Mouse (Mus musculus): Measurements from ENCODE around the gene Tnfrsf1a.

Gene Tnfrsf1a

DNA sequence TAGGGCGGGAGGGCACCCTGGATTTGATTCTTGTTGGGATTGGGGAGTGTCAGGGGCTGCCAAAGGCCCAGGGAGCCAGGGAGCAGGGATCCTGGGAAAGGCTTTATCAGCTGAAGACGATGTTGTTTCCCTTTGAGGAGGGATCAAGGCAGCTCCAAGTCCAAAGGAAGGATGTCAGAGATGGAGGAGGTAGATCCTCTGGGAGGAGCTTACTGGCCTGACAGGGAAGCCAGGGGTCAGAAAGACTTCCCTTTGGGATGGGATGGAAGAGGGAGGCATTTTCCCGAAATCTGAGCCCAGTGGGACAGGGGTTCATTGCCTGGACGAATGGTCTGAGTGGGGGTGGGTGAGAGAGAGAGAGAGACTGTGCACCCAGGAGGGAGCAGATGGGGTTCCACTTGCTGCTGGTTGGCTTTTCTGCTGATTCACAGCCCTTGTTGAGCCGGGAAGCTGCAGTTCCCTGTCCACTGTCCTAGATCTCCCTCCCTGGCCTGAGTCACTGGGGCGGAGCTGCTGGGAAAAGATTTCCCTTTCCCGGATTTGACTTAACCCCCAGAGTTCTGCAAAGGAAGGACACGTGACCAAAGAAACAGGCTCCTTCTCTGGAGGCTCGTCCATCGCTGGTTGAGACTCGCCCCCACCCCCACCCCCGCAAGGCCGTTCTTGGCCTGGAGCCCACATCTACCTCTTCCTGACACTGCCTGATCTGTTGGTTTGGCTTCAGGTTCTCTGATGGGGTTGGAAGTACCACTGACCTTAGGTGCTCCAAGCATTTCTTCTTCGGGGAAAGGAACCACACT is 5.4 kb downstream of the Tnfrsf1a start:
- DNase-seq (ENCODE audit: low spot score in 2 of 2): no peak

DNA sequence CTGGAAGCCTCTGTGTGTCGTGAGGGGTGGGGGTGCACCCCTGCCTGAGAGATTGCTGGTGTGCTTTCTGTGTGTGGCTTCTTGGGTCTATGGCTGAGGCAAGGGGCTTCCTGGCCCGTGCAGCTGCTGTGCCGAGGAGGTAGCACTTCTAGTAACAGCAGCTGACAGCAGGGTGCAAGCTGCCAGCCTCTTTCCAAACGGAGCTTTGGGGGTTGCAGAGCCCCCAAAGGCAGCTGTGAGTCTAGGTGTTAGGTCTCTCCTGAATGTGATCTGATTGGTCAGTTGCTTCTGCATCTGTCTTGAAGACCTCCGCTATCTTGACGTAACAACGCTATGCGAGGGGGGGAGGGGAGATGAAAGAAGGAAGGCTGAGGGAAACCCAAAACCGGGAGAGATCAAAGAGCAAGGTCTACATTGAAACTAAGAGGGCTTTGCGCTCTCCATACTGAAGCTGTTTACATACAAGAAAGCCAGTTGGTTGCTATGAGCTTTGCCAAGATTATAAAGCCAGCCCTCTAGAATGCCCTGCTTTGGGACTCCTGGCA is 6.1 kb downstream of the Tnfrsf1a start:
- no peak for DNase-seq (ENCODE audit: low spot score in 2 of 2)

DNA sequence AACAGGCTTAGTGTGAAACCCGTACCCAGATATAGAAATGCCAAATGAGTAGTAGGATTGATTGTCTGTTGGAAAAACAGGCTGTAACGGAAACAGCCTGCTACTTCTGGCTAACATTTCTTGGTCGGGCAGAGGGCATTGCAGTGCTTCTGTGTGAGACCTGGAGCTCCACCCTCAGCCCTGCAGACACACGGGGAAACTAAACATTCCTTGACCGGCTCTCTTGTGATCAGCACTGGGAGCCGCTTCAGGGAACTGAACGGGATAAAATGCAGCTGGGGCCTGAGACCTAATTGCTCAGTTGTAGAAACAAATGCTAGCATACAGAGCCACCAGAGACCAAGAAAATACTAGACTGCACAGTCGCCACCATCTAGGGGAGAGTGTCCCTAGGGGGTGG is 7.1 kb downstream of the Tnfrsf1a start:
- no peak for DNase-seq (ENCODE audit: low spot score in 2 of 2)

DNA sequence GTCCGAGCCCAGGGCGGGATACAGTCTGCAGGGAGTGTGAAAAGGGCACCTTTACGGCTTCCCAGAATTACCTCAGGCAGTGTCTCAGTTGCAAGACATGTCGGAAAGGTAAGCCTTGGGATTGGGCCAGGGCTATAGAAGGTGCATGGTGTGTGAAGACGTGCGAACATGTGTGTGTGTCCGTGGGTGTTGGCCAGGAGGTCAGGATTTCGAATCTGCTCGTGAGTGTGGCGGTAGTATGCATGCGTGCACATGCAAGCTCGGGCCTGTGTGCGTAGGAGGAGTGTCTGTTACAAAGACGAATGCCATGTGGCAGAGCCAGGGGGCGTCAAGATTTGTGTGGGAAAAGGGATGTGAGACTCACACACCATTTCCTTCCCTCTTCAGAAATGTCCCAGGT is 8.2 kb downstream of the Tnfrsf1a start:
- no peak for DNase-seq (ENCODE audit: low spot score in 2 of 2)

DNA sequence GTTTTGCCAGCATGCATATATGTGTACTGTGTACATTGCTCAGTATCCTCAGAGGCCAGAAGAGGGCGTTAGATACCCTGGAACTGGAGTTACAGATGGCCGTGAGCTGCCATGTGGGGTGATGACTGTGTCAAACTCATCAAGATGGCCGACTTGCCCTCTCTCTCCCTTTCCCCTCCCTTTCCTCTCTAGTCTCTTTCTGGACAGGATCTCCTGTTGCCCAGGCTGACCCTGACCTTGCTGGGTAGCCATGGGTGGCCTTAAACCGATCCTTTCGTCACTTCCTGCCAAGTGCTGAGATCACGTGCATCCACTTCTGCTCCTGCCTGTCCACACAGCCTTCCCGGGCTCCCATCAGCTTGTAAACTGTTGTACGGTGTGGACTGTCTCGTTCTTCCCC is 10.8 kb downstream of the Tnfrsf1a start:
- no peak for DNase-seq (ENCODE audit: low spot score in 2 of 2)

DNA sequence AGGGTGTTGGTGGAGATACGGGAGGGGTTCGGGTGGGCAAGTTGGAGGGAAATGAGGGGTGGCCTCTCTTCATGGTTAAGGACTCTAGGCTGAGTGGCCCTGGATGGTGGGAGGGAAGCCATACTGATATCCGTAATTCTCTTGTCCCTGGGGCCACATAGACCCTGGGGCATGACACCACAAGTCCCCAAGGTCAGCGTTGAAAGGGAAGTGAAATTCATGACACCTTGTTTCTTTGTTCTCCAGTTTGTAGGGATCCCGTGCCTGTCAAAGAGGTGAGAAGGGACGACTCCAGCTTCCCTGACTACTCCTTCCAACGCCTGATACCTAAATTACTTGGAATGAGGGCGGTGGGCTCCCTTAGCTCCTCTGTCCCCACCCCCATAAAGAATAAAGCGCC is 11.7 kb downstream of the Tnfrsf1a start:
- DNase-seq (ENCODE audit: low spot score in 2 of 2): no peak

DNA sequence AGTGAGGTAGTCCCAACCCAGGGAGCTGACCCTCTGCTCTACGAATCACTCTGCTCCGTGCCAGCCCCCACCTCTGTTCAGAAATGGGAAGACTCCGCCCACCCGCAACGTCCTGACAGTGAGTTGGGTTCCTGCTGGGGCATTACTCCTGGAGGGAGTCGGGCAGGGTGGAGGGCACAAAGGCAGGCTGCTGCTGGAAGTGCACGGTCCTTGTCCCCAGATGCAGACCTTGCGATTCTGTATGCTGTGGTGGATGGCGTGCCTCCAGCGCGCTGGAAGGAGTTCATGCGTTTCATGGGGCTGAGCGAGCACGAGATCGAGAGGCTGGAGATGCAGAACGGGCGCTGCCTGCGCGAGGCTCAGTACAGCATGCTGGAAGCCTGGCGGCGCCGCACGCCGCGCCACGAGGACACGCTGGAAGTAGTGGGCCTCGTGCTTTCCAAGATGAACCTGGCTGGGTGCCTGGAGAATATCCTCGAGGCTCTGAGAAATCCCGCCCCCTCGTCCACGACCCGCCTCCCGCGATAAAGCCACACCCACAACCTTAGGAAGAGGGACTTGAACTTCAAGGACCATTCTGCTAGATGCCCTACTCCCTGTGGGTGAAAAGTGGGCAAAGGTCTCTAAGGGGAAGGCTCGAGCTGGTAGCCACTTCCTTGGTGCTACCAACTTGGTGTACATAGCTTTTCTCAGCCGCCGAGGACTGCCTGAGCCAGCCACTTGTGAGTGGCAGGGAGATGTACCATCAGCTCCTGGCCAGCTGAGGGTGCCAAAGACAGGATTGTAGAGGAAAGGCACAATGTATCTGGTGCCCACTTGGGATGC is 12.5 kb downstream of the Tnfrsf1a start:
- no peak for DNase-seq (ENCODE audit: low spot score in 2 of 2)

DNA sequence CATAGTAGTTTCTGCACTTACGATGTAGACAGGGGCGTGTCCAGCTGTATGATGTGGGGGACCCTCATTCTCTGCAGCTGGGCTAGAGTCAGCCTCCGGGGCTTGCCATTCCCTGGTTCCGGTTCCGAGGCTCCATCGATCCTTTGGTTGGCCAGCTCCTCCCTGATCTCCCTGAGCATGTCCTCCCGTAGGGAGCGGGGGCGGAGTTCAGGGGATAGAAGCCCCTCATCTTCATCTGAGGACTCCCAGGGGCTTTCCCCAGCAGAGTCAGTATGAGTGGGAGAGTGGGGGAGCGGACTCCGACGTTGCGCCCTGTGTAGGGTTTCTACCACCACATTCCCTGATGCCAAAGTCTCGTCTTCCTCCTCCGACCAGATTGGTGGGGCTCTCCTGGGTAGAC is 13.9 kb downstream of the Tnfrsf1a start:
- no peak for DNase-seq (ENCODE audit: low spot score in 2 of 2)

DNA sequence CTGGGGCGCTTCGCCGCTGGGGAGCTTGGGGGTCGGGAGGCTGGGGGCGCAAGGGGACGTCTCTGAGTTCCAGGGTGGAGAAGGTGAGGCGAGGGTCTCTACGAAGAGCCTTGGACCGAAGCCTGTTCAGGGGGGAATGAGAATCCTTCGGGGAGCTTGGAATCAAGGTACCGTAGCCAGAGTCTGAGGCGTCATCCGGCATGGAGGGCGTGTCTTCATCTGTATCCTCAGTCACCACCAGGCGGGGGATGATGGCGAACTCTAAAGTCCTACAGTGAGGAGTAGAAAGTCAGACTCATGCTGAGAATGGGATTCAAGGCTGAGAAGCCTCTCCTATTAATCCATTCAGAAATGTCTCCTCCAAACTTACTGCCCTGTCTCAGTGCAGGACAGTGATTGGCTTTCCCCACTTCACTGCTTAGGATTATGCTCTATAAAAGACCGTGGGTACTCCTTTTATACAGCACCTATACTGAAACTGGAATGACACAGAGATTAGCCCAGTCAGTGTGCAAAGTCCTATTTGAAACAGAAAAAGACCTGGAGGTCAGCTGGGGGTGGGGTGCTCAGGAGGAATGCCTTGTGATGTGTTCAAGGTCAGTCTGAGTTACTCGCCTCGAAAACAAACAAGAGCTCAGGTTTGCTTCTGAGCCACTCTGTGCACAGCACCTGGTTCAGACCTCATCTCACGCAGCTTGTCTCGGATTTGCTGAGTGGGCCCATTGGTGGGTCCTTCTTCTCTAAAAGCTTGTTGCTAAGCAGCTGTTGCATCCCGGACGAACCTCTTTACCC is 14.5 kb downstream of the Tnfrsf1a start:
- no peak for DNase-seq (ENCODE audit: low spot score in 2 of 2)

DNA sequence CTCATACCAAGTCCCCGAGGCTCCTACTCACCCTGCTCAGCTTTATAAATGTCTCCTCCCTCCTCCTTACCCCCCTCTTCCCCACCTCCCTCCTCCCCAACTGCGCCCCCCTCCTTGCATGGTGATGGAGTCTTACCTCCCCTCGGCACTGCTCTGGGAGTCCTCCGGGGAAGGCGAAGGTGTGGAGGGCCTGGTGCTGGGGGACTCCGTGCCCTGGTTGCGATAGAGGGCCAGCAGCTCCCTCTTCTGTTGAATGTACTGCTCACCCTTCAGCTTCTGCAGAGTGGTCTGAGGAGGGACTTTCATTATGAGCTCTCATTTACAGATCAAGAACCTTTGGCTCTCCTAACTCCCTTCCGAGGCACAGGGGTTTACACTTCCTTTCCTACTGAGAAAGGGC is 15.3 kb downstream of the Tnfrsf1a start:
- no peak for DNase-seq (ENCODE audit: low spot score in 2 of 2)

DNA sequence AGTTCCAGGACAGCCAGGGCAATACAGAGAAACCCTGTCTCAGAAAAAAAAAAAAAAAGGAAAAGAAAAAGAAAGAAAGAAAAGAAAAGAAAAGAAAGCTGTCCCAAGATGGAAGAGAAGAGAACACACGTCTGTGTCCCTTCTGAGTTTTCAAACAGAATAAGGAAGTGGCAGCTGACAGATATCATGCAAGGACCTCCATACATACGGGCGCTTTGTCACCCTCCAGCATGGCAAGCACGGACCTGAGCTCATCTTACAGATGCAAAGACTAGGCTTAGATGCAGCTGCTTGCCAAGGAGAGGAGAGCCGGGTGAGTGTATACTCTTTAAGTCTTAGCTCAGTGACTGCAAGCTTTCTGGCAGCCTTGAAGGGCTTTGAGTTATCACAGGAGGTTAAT is 16.4 kb downstream of the Tnfrsf1a start:
- no peak for DNase-seq (ENCODE audit: low spot score in 2 of 2)

DNA sequence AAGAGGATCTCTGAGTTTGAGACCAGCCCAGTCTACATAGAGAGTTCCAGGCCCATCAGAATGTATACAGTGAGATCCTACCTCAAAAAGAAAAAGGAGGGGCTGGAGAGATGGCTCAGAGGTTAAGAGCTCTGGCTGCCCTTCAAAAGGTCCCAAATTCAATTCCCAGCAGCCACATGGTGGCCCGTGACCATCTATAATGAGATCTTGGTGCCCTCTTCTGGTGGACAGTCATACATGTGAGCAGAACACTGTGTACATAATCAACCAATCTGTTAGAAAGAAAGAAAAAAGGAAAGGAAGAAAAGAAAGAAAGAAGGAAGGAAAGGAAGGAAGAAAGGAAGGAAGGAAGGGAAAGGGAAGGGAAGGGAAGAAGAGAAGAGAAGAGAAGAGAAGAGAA is 17.0 kb downstream of the Tnfrsf1a start:
- DNase-seq (ENCODE audit: low spot score in 2 of 2): no peak

DNA sequence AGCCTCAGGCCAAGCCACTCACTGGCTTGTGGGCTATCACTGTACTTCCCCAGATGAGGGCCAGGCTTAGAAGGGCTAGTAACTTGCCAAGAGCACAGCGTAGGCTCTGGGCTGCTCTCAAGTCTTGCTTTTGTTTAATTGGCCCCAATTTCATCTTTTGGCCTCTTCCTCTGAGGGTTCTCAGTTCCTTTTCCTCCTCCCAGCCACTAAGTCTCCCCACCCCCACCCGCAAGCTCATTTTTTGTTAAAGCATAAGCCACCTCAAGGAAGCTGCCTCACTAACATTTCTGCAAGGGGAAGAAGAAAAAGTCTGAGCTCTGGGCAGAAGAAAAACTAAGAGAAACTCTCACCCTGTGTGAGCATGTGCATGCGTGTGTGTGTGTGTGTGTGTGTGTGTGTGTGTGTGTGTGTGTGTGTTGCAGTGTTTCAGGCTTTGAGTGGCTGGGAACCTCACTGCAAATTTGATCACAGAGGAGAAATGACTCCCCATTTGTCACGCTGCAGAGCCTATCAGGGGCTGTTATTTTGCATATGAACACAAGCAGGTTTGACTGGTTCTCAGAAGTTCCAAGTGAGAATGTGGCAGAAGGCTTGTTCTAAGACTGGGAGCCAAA is 18.7 kb downstream of the Tnfrsf1a start:
- no peak for DNase-seq (ENCODE audit: low spot score in 2 of 2)

DNA sequence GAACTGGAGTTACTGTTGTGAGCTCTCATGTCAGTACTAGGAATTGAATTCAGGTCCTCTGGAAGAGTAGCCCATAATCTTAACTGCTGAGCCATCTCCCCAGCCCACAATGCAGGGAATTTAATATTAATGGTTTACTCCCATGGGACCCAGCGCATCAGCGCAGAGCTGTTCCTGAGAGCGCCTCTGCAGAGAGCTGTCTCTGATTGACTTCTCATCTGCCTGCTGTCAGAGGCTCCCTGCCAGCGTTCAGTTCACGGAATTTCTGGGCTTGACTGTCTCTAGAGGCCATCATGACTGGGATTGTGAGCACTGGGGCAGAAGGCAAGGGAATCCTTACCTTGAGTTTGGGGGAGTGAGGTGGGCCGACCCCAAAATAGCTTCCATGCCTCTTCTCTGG is 27.9 kb downstream of the Tnfrsf1a start:
- DNase-seq (ENCODE audit: low spot score in 2 of 2): no peak

DNA sequence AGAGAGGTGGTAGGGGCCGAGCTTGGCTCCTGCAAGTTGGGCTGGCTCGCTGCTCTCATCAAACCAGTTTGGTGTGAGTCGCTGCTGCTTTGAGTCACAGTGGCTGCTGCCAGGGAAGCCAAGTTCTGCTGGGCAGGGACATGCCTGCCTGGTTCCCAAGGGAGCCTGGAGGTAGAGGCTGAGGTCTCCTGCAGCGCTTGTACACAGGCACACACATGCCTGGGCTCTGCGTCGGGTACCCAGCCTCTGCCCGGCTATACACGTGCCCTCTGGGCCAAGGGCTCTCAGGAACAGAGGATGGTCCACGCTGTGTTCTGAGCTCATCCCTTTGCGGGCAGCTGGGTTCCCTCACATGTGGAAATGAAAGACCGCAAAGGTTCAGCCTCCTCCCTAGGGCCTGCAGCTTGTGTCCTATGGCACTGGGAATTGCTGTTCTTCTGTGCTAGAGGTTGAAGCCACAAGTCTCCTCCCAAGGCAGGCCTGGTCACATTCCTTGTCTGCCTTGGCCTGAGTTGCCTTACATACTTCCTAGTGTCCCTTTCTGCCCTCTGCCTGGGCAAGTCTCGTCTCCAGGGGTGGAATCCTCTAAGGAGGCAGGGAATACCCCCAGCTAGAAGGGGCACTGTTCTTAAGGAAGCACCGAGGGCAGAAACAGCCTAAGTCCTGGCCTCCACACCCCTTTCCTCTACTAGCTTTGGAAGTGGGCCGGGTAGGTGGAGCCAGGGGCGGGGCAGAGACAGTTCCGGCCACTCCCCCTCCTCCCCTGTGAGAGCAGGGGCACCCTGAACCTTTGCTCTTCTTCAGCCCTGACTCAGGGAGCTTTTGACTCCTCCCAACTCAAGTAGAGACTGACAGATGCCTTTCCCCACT is 28.7 kb downstream of the Tnfrsf1a start:
- DNase-seq (ENCODE audit: low spot score in 2 of 2): peak in 1 of 2 experiments; percentile 58

DNA sequence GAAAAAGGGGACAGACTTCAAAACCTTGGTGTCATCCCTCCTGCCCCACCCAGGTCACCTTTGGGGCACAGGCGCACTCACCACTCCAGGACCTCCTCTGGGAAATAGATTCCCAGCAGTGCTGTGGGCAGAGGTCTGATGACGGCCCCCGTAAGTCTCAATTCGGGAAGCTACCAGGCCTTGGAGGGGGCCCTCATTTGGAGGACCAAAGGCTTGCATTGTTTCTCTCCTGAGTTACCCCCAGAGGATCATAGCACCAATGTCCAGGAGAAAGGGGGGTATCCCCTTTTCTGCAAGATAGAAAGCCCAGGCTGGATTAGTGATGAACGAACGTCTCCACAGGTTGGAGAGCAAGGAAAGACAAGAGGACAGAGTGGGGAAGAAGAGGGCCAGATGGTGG is 29.5 kb downstream of the Tnfrsf1a start:
- no peak for DNase-seq (ENCODE audit: low spot score in 2 of 2)

DNA sequence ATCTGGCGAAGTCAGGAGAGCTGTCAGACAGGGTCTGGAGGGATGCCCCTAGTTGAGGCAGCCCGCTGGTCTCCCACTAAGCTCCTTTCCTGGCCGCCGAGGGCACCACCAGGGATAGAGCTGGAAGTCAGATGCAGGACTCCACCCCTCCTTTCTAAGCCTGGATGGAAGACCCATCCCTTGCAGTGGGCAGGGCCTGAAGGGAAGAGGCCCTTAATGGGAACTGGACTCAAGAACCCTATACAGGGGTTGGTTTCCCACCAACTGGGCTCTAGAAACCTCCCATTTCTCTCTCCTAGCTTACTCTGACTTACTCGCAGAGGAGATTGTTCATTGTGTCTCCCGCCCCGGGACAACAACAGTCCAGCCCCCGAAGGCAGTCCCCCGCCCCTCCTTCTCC is 30.6 kb downstream of the Tnfrsf1a start:
- DNase-seq (ENCODE audit: low spot score in 2 of 2): no peak

DNA sequence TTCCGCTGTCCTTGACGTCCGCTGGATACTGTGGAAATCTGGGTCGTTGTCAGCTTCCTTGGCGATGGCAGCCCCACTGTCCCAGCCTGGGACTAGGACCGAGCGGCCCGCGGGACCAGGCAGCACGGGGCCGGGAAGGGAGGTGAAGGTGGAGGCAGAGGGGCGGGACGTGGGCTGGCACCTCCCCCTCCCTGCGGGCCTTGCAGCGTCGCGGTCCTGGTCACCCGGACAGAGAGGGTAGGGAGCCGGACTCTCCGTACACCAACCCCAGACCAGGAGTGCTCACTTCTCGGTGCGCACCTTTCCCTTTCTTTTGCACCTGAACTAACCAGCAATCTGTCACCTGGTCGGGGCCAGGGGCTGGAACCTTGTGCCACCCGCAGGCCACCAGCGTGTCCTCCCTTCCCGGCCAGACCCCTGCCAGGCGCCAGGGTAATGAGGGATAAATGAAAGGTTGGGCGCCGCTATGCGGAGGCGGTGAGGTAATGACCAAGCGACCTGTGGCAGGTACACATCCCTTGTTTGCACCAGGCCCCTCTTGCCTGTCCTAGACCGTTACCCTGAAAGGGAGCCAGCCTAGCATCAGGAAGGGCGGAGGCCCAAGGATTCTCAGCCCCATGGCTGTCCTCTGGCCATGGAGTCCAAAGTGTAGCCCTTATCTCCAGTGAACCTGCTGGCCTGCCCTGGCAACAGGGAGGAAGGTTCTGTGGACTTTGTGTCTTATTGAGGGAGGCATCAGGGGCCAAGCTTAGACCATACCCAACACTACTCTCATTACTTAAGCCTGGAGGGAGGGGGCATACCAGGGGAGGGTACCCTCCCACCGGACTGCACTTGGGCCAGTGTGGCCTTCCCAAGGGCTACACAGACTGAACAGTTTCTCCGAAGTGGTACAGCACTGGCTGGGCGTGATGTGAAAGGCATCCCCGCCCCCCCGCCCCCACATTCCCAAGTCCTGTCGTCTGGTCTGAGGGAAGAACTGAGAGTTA is 31.5 kb downstream of the Tnfrsf1a start, which contains the start of gene Plekhg6:
Gene Plekhg6 (minus strand): TSS at position 422 of the 989 bp plus-strand sequence.
- DNase-seq (ENCODE audit: low spot score in 2 of 2): no peak

DNA sequence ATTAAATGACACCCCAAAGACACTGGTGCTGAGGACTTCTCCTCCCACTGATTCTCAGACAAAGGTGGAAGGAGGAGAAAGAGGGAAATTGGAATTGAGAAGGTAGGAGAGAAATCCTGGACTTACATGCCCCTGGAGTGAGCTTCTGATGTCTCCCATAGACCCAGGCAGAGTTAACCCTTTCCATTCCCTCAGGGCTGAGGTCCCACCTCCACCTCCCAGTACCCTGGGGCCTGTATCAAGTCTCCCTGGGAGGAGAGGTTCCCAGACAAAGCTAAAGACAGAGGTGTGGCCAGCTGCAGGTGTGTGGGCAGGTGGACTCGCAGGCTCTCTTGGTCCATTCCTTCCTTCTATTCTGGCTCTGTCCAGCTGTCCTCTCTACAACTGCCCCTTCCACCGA is 32.9 kb downstream of the Tnfrsf1a start:
- DNase-seq (ENCODE audit: low spot score in 2 of 2): no peak
